32 mouse cellular contexts compared by ENCODE assay signal in genomic region chr5:144662031-144662430, GRCm38 (mm10).
DNase-seq lines count a peak whose midpoint lies in the region; ATAC-seq and TF ChIP-seq lines count a peak whose summit lies in the region.
"Had no signal": no experiment of that assay in that cellular context is flagged by ENCODE, and none has a peak within 500 bp of the region (broad histone marks: within the 10 kb centered on the region; RNA-seq: fewer than 3 reads in every experiment).

No protein-coding gene starts in this region.

- ATAC-seq in heart, embryonic 12.5 days (ENCODE audit: insufficient number of reproducible peaks, low FRiP score), result no peak
- ATAC-seq: CD4-positive, CD25-positive, alpha-beta regulatory T cell, adult 4 months; forebrain, embryonic 14.5 days; liver, embryonic 12.5 days; liver, postnatal 0 days; lung, postnatal 0 days; midbrain, embryonic 13.5 days had no signal

- no peak for TF ChIP-seq EP300 in heart, adult 2 months (IDR thresholded peaks at IDR 0.05; ENCODE audit: insufficient read depth, low read depth, low read length)

- 0 out of 2 replicates have a peak, but pooled peaks have one; percentile 7 for TF ChIP-seq CTCF in heart, adult 2 months (IDR thresholded peaks at IDR 0.05)
- TF ChIP-seq CTCF in left cerebral cortex, adult 2 months (IDR thresholded peaks at IDR 0.05), result peak; percentile 5
- peak; percentile 30 for TF ChIP-seq CTCF in E14TG2a.4 (conservative IDR thresholded peaks at IDR 0.05; ENCODE audit: low read length)

- intact Hi-C loops in heart, adult 2 months (cut with DNase I), result no loop called here
- intact Hi-C loops in left cerebral cortex, adult 2 months (cut with DNase I), result no loop called here
- intact Hi-C loops in left cerebral cortex, postnatal 36 days (cut with DNase I), result no loop called here

- H3K4me1 ChIP-seq in heart, adult 2 months (ENCODE audit: control insufficient read depth, insufficient read depth, low read length), result no peaks in the 10 kb centered on the region
- peaks cover 22% of the 10 kb centered on the region for H3K4me1 ChIP-seq in E14TG2a.4 (replicated peaks; ENCODE audit: low read depth, low read length)
- H3K4me1 ChIP-seq in hindbrain, embryonic 10.5 days (replicated peaks), result no peaks in the 10 kb centered on the region
- H3K4me1 ChIP-seq in heart, embryonic 12.5 days (replicated peaks), result no peaks in the 10 kb centered on the region
- H3K4me1 ChIP-seq: embryonic facial prominence, embryonic 12.5 days; liver, embryonic 12.5 days; midbrain, embryonic 13.5 days; neural tube, embryonic 15.5 days had no signal

- H3K4me2 ChIP-seq in heart, embryonic 12.5 days, result no peak overlapping the region
- H3K4me2 ChIP-seq: embryonic facial prominence, embryonic 12.5 days; heart, embryonic 11.5 days; hindbrain, embryonic 14.5 days; liver, embryonic 12.5 days; midbrain, embryonic 13.5 days; neural tube, embryonic 15.5 days had no signal

- TF ChIP-seq POLR2A in heart, adult 2 months (IDR thresholded peaks at IDR 0.05; ENCODE audit: insufficient read depth, low read depth, low read length), result no peak

- H3K27ac ChIP-seq in heart, adult 2 months, result no peak overlapping the region
- no peak overlapping the region for H3K27ac ChIP-seq in left cerebral cortex, adult 2 months
- no peak overlapping the region for H3K27ac ChIP-seq in hindbrain, embryonic 10.5 days
- no peak overlapping the region for H3K27ac ChIP-seq in heart, embryonic 12.5 days (ENCODE audit: poor library complexity, severe bottlenecking)
- H3K27ac ChIP-seq: embryonic facial prominence, embryonic 12.5 days; hindbrain, embryonic 14.5 days; liver, embryonic 12.5 days; macrophage; midbrain, embryonic 13.5 days; neural tube, embryonic 15.5 days had no signal

- no peak overlapping the region for H3K4me3 ChIP-seq in heart, adult 2 months
- H3K4me3 ChIP-seq in left cerebral cortex, adult 2 months, result no peak overlapping the region
- no peak overlapping the region for H3K4me3 ChIP-seq in E14TG2a.4 (replicated peaks; ENCODE audit: low read length)
- H3K4me3 ChIP-seq in hindbrain, embryonic 10.5 days, result no peak overlapping the region
- H3K4me3 ChIP-seq in heart, embryonic 12.5 days, result no peak overlapping the region
- H3K4me3 ChIP-seq: embryonic facial prominence, embryonic 12.5 days; liver, embryonic 12.5 days; midbrain, embryonic 13.5 days; neural tube, embryonic 15.5 days had no signal

- no peaks in the 10 kb centered on the region for H3K36me3 ChIP-seq in heart, adult 2 months (ENCODE audit: control insufficient read depth, insufficient read depth, low read length)
- 0 out of 2 replicates have a peak, but pooled peaks cover 4% of the 10 kb centered on the region for H3K36me3 ChIP-seq in E14TG2a.4 (ENCODE audit: insufficient read depth, low read length)
- H3K36me3 ChIP-seq in hindbrain, embryonic 10.5 days, result no peaks in the 10 kb centered on the region
- no peaks in the 10 kb centered on the region for H3K36me3 ChIP-seq in heart, embryonic 12.5 days
- H3K36me3 ChIP-seq: embryonic facial prominence, embryonic 12.5 days; G1E; liver, embryonic 12.5 days; midbrain, embryonic 13.5 days; neural tube, embryonic 15.5 days had no signal

- no peak overlapping the region for H3K9ac ChIP-seq in heart, adult 2 months (ENCODE audit: low read depth, low read length)
- H3K9ac ChIP-seq in heart, embryonic 12.5 days, result no peak overlapping the region
- H3K9ac ChIP-seq: embryonic facial prominence, embryonic 12.5 days; hindbrain, embryonic 14.5 days; liver, embryonic 12.5 days; liver, postnatal 0 days; midbrain, embryonic 13.5 days; neural tube, embryonic 15.5 days had no signal

- no peaks in the 10 kb centered on the region; the same call in 1 of the 2 replicates for H3K27me3 ChIP-seq in heart, adult 2 months (ENCODE audit: control insufficient read depth, insufficient read depth, low read length)
- H3K27me3 ChIP-seq in E14TG2a.4 (ENCODE audit: insufficient read depth, low read length), result no peaks in the 10 kb centered on the region
- no peaks in the 10 kb centered on the region for H3K27me3 ChIP-seq in hindbrain, embryonic 10.5 days (ENCODE audit: insufficient read depth, poor library complexity, severe bottlenecking)
- no peaks in the 10 kb centered on the region for H3K27me3 ChIP-seq in heart, embryonic 12.5 days (replicated peaks)
- H3K27me3 ChIP-seq: embryonic facial prominence, embryonic 12.5 days; liver, embryonic 12.5 days; neural tube, embryonic 15.5 days had no signal

- no peaks in the 10 kb centered on the region for H3K79me2 ChIP-seq in heart, adult 2 months (replicated peaks; ENCODE audit: control insufficient read depth, insufficient read depth, low read length)

- 74% methylated on average over 3 of the region's 3 CpGs for WGBS in heart, adult 2 months
- 83% methylated on average over 3 of the region's 3 CpGs for WGBS in hindbrain, embryonic 10.5 days
- WGBS in heart, embryonic 12.5 days, result 63% methylated on average over 3 of the region's 3 CpGs

- DNase-seq in heart, adult 2 months, result no peak
- DNase-seq in heart, adult 8-10 months (ENCODE audit: low spot score), result no peak
- no peak for DNase-seq in left cerebral cortex, adult 2 months (ENCODE audit: extremely low spot score in 1 of 2, low spot score in 2 of 2)
- DNase-seq in left cerebral cortex, postnatal 36 days (ENCODE audit: low spot score in 2 of 2), result no peak
- DNase-seq in WW6 (ENCODE audit: low read depth, low spot score), result peak; percentile 7
- no peak for DNase-seq in hindbrain, embryonic 10.5 days (ENCODE audit: low spot score)
- DNase-seq: adrenal gland, adult 8-10 months; cerebellum, adult 9-10 months; cerebellum, postnatal 36 days; embryo, embryonic 11 days; gastrocnemius, postnatal 14 days; heart, postnatal 4 days; kidney, adult 18-20 months; kidney, postnatal 10 days; left cerebral cortex, postnatal 4 days; liver, postnatal 0 days; retina, postnatal 1 day; right cerebral cortex, postnatal 14 days; thymus, postnatal 14 days had no signal

- H3K9me3 ChIP-seq in E14TG2a.4 (ENCODE audit: low read length), result peaks cover 20% of the 10 kb centered on the region
- H3K9me3 ChIP-seq in hindbrain, embryonic 10.5 days, result peaks cover 3% of the 10 kb centered on the region; the same call in 1 of the 2 replicates
- H3K9me3 ChIP-seq in heart, embryonic 12.5 days (replicated peaks), result 0 out of 2 replicates have a peak, but pooled peaks cover 6% of the 10 kb centered on the region
- H3K9me3 ChIP-seq: embryonic facial prominence, embryonic 12.5 days; midbrain, embryonic 13.5 days; neural tube, embryonic 15.5 days had no signal
